Mouse (Mus musculus) heart, embryonic 12.5 days (tissue): ENCODE measurements around the gene Sdr42e1. TPM values are rescaled to one million over a fixed set of nuclear protein-coding genes. Genes with fewer than 3 reads are reported as not detected.

Experiments
- ATAC-seq: fragments of 200-750 bp; cut with Nextera tagmentation; 2 replicates; pipeline ENCODE4 v1.8.0; 2017; ENCODE audit warnings: moderate TSS enrichment, moderate library complexity; ENCODE audit not compliant: insufficient number of reproducible peaks, low FRiP score
- H3K27ac ChIP-seq: fragments of 300-500 bp; sonication (generic); 2 replicates; pipeline ENCODE4 v1.5.1; 2016; ENCODE audit warnings: mild to moderate bottlenecking, moderate library complexity; ENCODE audit not compliant: poor library complexity, severe bottlenecking
- H3K27me3 ChIP-seq: fragments of 300-500 bp; sonication (generic); replicated peaks from 2 replicates; pipeline ENCODE4 v1.6.1; 2016; ENCODE audit warnings: mild to moderate bottlenecking, moderate library complexity
- H3K36me3 ChIP-seq: fragments of 300-500 bp; sonication (generic); 2 replicates; pipeline ENCODE4 v1.6.1; 2016; ENCODE audit warnings: mild to moderate bottlenecking, moderate library complexity
- H3K4me1 ChIP-seq: fragments of 300-500 bp; sonication (generic); replicated peaks from 2 replicates; pipeline ENCODE4 v1.6.1; 2016; ENCODE audit warnings: mild to moderate bottlenecking
- H3K4me2 ChIP-seq: fragments of 300-500 bp; sonication (generic); 2 replicates; pipeline ENCODE4 v1.6.1; 2016; ENCODE audit warnings: mild to moderate bottlenecking, moderate library complexity
- H3K4me3 ChIP-seq: fragments of 300-500 bp; sonication (generic); 2 replicates; pipeline ENCODE4 v1.5.1; 2016; ENCODE audit warnings: mild to moderate bottlenecking
- H3K9ac ChIP-seq: fragments of 300-500 bp; sonication (generic); 2 replicates; pipeline ENCODE4 v1.6.1; 2016; ENCODE audit warnings: mild to moderate bottlenecking, moderate library complexity
- H3K9me3 ChIP-seq: fragments of 300-500 bp; sonication (generic); replicated peaks from 2 replicates; pipeline ENCODE4 v1.6.1; 2016; ENCODE audit warnings: mild to moderate bottlenecking, moderate library complexity
- WGBS: fragments of 180-500 bp; shearing (Covaris S2); methylation state at CpG from one replicate; pipeline ENCODE4 v1.1.7; 2016; 5-methylcytosine and 5-hydroxymethylcytosine counted together
- polyA plus RNA-seq: library from polyadenylated mRNA; unstranded; fragments of >200 nt; fragmentation: Nextera tagmentation; extraction: Ambion mirVana; gene quantifications from 2 replicates; pipeline ENCODE4 v1.2.1, GENCODE M21; 2016

The Sdr42e1 gene
- polyA plus RNA-seq, 1 experiment from 2014 or later = 0.68 TPM

DNA sequence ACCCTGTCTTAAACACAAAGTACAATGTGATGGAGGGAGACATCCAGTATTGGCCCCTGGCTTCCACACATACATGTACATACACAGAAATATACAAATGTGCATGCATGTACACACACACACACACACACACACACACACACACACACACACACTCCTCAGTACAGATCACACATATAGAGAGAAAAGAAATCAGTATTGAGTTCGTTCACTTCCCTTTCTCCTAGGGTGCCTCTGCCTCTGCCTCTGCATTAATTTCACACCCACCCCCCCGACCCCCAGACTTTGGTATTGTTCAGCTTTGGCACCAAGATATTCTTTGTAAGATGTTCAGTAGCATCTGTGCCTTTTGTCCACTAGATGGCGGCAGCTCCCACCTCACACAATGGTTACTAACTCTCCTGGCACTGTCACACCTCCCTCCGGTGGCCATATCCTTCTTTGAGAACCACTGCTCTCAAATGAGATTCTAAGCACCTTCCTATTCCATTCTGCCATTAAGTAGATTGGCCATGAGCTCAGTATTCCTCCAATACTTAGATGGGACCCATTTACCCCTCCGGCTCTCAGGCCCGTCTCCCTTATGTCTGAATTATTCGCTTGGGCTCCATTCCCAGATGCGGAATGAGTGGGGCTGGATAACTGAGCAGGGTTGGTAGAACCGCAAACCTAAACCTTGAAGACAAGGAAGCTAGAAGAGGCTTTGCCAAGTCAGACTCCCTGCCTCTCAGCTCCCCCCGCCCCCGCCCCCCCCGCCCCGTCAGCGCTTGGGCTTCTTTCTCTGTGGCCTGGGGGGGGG lies 47.2 kb downstream of the Sdr42e1 start:
- ATAC-seq = no peak
- Histone ChIP-seq H3K27me3 (no peaks in the 10 kb centered on the region), H3K36me3 (peaks cover 4% of the 10 kb centered on the region; the same call in 1 of the 2 replicates), H3K4me3 (no peak overlapping the region), H3K9ac (no peak overlapping the region), H3K4me1 (no peaks in the 10 kb centered on the region), H3K27ac (no peak overlapping the region), H3K9me3 (peaks cover 13% of the 10 kb centered on the region), H3K4me2 (no peak overlapping the region)
- 67% methylated on average over 14 of the region's 14 CpGs for whole genome bisulfite sequencing

DNA sequence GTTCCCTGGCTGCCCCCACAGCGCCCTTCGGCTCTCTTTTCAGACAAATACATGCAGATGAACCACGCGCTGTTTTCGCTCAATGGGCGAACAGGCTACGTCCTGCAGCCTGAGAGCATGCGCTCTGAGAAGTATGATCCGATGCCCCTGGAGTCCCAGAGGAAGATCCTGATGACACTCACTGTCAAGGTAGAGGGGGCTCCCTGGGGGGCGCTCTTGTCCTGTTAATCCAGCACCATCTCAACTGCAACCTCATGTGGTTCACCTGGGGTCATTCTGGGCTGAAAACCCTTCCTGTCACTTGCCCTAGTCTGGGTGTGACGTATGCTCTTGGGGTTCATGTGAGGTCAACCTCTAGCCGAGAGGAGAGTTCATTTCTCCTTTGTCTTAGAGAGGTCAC lies 60.6 kb downstream of the Sdr42e1 start:
- Histone ChIP-seq H3K4me2 (no peak overlapping the region), H3K4me3 (no peak overlapping the region), H3K4me1 (no peaks in the 10 kb centered on the region), H3K9me3 (peaks cover 18% of the 10 kb centered on the region), H3K27me3 (no peaks in the 10 kb centered on the region), H3K9ac (no peak overlapping the region), H3K27ac (no peak overlapping the region), H3K36me3 (peaks cover 23% of the 10 kb centered on the region; the same call in 1 of the 2 replicates)
- ATAC-seq = no peak
- WGBS = 82% methylated on average over 12 of the region's 12 CpGs

Other genes starting within 250 kb of the Sdr42e1 start
- 8.4 and 9.2 TPM in 2 replicates for gene Plcg2, start 175.4 kb downstream of the Sdr42e1 start, polyA plus RNA-seq
- gene Hsd17b2, start 28.2 kb upstream of the Sdr42e1 start, polyA plus RNA-seq = 0.57 TPM in 1 of 2 replicates, not detected in the other
- gene Mphosph6, start 128.3 kb upstream of the Sdr42e1 start, polyA plus RNA-seq = 38.7 and 40.6 TPM in 2 replicates